Mouse (Mus musculus): ENCODE measurements around the gene Mindy2. TPM values are rescaled to one million over a fixed set of nuclear protein-coding genes. Genes with fewer than 3 reads are reported as not detected.

The Mindy2 gene
- polyA plus RNA-seq (2012; rRNA removed), result 7.8 and 9.3 TPM in 2 replicates

DNA sequence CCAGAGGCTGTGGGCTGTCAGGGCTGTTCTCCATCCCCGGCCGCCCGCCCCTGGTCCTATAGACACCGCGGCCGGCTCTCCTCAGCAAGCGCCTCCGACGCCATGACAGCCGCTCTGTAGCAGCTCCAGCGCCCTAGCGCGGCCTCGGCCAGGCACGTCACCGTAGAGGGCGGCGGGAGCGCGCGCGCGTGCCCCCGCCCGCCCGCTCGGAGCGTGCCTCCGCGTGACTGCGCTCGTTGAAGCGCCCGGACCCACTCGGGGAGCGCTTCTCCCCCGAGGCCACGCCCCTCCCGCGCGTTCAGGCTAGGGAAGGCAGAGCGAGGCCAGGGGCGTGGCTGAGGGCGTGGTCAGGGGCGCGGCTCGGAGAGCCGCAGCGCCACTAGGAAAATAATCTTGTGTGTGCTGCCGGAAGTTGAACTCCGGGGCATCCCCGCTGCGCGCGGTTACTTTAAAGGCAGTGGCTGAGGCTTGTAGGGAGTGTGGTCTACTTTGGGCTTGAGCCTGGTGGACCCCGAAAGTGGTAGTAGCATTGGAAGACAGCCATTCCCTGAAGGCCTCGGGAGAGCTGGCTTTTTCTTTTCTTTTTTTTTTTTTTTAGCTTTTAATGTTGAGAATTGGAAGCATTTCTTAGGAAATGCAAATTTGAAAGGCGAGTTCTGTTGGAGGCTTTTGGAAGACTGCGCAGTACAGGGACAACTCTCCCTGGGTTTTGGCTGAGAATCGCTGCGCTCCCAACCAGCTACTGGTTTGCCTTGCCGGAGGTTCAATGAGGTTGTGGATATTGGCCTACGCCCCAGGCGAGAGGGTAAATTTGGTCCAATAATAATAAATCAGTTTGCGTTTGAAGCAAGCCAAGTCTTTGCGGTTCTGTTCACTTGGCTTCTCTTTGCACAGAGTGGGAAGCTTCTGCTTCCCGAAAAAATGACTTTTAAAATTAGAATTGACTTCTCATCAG lies at the start of gene Mindy2:
Mindy2 (minus strand) TSS at position 162 of the 955 bp plus-strand sequence.

DNA sequence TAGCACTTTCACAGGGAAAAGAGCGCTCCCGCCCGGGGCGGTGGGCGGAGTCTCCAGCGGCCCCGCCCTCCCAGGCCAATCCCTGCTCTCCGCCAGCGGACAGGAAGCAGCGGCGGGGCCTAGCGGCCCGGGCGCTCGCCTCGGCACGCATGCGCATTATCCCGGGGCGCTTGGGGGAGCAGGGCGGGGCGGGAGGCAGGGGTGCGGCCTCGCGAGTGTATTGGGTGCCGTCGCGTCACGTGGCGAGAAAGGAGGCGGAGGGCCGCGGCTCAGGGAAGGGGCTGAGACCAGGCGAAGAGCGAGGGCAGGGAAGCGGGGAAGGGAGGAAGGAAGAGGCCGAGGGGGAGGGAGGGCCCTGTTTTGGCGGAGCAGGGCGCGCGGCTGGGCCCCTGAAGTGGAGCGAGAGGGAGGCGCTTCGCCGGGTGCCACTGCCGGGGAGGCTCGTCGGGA lies 21.7 kb upstream of the Mindy2 start, which contains the start of gene Adam10:
Adam10 (plus strand) TSS at position 316 of the 450 bp plus-strand sequence.

DNA sequence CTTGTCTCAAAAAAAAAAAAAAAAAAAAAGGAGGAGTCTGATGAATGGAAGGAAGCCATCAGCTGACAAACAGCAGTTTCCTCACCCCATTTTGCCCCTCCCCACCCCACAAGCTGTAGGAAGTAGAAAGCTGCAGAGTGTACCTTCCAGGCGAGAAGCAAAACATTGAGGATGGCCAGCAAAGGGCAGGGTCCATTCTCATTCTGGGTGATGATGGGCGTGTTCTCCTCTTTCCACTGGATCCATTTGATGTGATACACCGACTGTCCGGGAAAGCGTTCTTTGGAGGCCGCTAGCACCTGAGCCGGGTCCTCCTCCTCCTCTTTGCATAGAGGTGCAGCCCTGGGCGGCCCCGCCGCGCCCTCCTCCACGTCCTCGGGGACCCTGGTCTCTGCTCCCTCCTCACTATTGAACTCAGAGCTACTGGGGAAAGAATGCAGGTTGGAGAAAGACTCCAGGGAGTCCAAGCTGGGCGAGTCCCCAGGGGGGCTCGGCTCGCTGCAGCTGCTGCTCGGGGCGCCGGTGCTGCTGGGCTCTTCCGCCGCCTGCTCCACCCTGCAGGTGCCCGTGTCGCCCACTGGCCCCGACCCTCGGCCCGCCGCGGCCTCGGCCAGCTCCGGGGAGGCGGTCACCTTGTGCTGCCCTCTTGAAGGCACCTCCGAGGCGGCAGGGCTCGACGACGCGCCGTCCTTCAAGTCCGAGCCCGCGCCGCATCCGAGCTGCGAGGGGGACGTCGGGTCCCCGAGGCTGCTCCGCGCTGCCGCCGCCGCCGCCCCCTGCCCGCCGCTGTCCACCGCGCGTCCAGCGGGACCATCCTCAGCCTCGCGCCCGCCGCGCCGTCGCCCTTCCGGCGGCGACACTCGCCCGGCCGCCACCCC lies 605 bp downstream of the Mindy2 start, which contains the start of gene Gm10642:
Gm10642 (plus strand) TSS at position 122 of the 878 bp plus-strand sequence.

Other genes starting within 250 kb of the Mindy2 start
- 103 and 122 TPM in 2 replicates for gene Ccnb2, start 235.6 kb downstream of the Mindy2 start, polyA plus RNA-seq (2012; rRNA removed)
- 7.6 and 9.4 TPM in 2 replicates for gene Rnf111, start 153.4 kb downstream of the Mindy2 start, polyA plus RNA-seq (2012; rRNA removed)
- gene Sltm, start 114.4 kb downstream of the Mindy2 start, polyA plus RNA-seq (2012; rRNA removed), result 20.7 and 21.0 TPM in 2 replicates
- 0.51 and 0.55 TPM in 2 replicates for gene Gm10642, start 923 bp downstream of the Mindy2 start, polyA plus RNA-seq (2012; rRNA removed)
- 40.1 and 46.9 TPM in 2 replicates for gene Adam10, start 21.8 kb upstream of the Mindy2 start, polyA plus RNA-seq (2012; rRNA removed)

All from liver, embryonic 14 days (tissue).